Mouse (Mus musculus) limb, embryonic 13.5 days (tissue): ENCODE measurements around the gene Tfcp2. TPM values are rescaled to one million over a fixed set of nuclear protein-coding genes. Genes with fewer than 3 reads are reported as not detected.
A peak's percentile ranks its signal among the peaks of the same experiment; 100 is the strongest.
"Not testable (repeated sequence)": the region's sequence is repeated elsewhere in the genome, so short reads cannot be mapped to it uniquely, and the experiment has no call there.

ENCODE experiments used
- ATAC-seq: fragments of 200-750 bp; cut with Nextera tagmentation; 2 replicates; pipeline ENCODE4 v1.8.0; 2017; ENCODE audit warnings: low read depth, moderate number of reproducible peaks, moderate TSS enrichment; ENCODE audit not compliant: low FRiP score
- H3K27ac ChIP-seq: fragments of 300-500 bp; sonication (generic); 2 replicates; pipeline ENCODE4 v1.5.1; 2015; ENCODE audit warnings: inconsistent platforms, mild to moderate bottlenecking, moderate library complexity
- H3K27me3 ChIP-seq: fragments of 300-500 bp; sonication (generic); 2 replicates; pipeline ENCODE4 v1.6.1; 2015; ENCODE audit warnings: mild to moderate bottlenecking, inconsistent platforms
- H3K36me3 ChIP-seq: fragments of 300-500 bp; sonication (generic); 2 replicates; pipeline ENCODE4 v1.6.1; 2015; ENCODE audit warnings: inconsistent platforms, mild to moderate bottlenecking, moderate library complexity
- H3K4me1 ChIP-seq: fragments of 300-500 bp; sonication (generic); 2 replicates; pipeline ENCODE4 v1.6.1; 2015; ENCODE audit warnings: inconsistent platforms
- H3K4me2 ChIP-seq: fragments of 300-500 bp; sonication (generic); replicated peaks from 2 replicates; pipeline ENCODE4 v1.6.1; 2015; ENCODE audit warnings: inconsistent platforms, mild to moderate bottlenecking, moderate library complexity
- H3K4me3 ChIP-seq: fragments of 300-500 bp; sonication (generic); 2 replicates; pipeline ENCODE4 v1.5.1; 2015; ENCODE audit warnings: moderate library complexity, mild to moderate bottlenecking, inconsistent platforms
- H3K9ac ChIP-seq: fragments of 300-500 bp; sonication (generic); 2 replicates; pipeline ENCODE4 v1.6.1; 2015; ENCODE audit warnings: mild to moderate bottlenecking, inconsistent platforms
- H3K9me3 ChIP-seq: fragments of 300-500 bp; sonication (generic); 2 replicates; pipeline ENCODE4 v1.6.1; 2016; ENCODE audit warnings: inconsistent platforms
- WGBS: fragments of 180-500 bp; shearing (Covaris S2); methylation state at CpG from one replicate; pipeline ENCODE4 v1.1.7; 2015; 5-methylcytosine and 5-hydroxymethylcytosine counted together
- polyA plus RNA-seq: library from polyadenylated mRNA; unstranded; fragments of >200 nt; fragmentation: Nextera tagmentation; extraction: Ambion mirVana; gene quantifications from 2 replicates; pipeline ENCODE4 v1.2.1, GENCODE M21; 2015

Tfcp2 gene
- polyA plus RNA-seq, 1 experiment from 2014 or later = 36.3 TPM

GRCm38 (mm10) chr15:100508454-100509167 lies 43.2 kb downstream of the Tfcp2 start:
- Histone ChIP-seq H3K9ac (no peak overlapping the region), H3K9me3 (no peaks in the 10 kb centered on the region)
- WGBS = 89% methylated on average over 13 of the region's 13 CpGs

GRCm38 (mm10) chr15:100499506-100499905 lies 52.3 kb downstream of the Tfcp2 start:
- 90% methylated on average over 8 of the region's 8 CpGs for WGBS
- H3K9me3 ChIP-seq, H3K4me1 ChIP-seq, H3K4me3 ChIP-seq, H3K27ac ChIP-seq, ATAC-seq, H3K4me2 ChIP-seq, H3K27me3 ChIP-seq, H3K9ac ChIP-seq: not testable (repeated sequence)
- peaks cover 14% of the 10 kb centered on the region for H3K36me3 ChIP-seq

More at GRCm38 (mm10) chr15:100508454-100509167, 43.2 kb downstream of the Tfcp2 start:
- no peak overlapping the region for H3K4me3 ChIP-seq
- H3K27me3 ChIP-seq = no peaks in the 10 kb centered on the region
- H3K27ac ChIP-seq = no peak overlapping the region
- H3K4me1 ChIP-seq = no peaks in the 10 kb centered on the region
- no peak for ATAC-seq
- H3K36me3 ChIP-seq = peaks cover 88% of the 10 kb centered on the region
- H3K4me2 ChIP-seq = no peak overlapping the region

DNA sequence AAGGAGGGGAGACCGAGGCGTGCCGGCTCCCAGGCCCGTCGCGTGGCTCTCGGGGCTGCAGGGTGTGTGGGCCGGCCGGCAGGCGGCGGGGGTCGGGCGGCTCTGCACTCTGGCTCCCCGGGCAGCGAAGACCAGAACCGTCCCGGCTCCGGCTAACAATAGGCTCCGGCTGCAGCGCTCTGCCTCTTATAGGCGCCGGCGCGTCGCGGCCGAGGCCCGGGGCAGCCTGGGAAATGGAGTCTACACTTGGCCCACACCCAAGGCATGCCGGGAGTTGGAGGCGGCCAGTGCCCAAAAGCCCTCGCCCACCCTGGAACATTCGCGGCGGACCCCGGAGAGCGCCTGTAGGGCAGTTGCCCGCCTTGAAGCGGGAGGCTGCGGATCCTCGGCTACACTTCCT lies 56.7 kb downstream of the Tfcp2 start, which contains the start of gene Csrnp2:
Gene Csrnp2 (minus strand): TSS at position 387 of the 400 bp plus-strand sequence.
- Histone ChIP-seq H3K36me3 (no peaks in the 10 kb centered on the region), H3K4me2 (peak within 1 kb of the TSS; percentile 81), H3K27me3 (no peaks in the 10 kb centered on the region), H3K27ac (peak within 1 kb of the TSS; percentile 96), H3K4me1 (peaks cover 41% of the 10 kb centered on the region), H3K4me3 (peak within 1 kb of the TSS; percentile 83), H3K9ac (peak within 1 kb of the TSS; percentile 96), H3K9me3 (no peaks in the 10 kb centered on the region)
- under 1% methylated on average over 40 of the region's 40 CpGs for WGBS
- peak; percentile 98 for ATAC-seq

DNA sequence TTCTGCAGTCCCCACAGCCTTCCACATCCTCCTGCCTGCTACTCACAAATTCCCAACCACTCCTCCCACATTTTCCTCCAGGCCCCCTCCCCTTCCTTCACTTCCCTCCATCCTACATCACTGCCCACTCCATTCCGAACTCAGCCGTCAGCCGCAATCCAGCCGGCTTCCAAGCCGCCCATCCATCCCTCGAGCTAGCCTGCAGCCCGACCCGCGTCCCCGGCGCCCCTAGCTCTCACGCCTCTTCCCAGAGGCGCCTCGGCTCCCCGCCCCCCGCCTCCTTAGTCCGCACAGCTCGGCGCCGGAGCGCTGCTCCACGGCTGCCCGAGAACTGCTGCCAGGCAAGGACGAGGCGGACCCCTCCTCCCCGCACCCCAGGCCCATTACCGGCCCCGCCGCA lies 57.2 kb downstream of the Tfcp2 start:
- under 1% methylated on average over 28 of the region's 29 CpGs for WGBS
- peaks cover 46% of the 10 kb centered on the region for H3K4me1 ChIP-seq
- H3K4me3 ChIP-seq = peak overlapping the region; percentile 83
- H3K9me3 ChIP-seq = no peaks in the 10 kb centered on the region
- H3K27me3 ChIP-seq = no peaks in the 10 kb centered on the region
- peak; percentile 82 for ATAC-seq
- H3K27ac ChIP-seq = peak overlapping the region; percentile 96
- H3K36me3 ChIP-seq = peaks cover 1% of the 10 kb centered on the region; the same call in 1 of the 2 replicates
- peak overlapping the region; percentile 96 for H3K9ac ChIP-seq
- peak overlapping the region; percentile 81 for H3K4me2 ChIP-seq

DNA sequence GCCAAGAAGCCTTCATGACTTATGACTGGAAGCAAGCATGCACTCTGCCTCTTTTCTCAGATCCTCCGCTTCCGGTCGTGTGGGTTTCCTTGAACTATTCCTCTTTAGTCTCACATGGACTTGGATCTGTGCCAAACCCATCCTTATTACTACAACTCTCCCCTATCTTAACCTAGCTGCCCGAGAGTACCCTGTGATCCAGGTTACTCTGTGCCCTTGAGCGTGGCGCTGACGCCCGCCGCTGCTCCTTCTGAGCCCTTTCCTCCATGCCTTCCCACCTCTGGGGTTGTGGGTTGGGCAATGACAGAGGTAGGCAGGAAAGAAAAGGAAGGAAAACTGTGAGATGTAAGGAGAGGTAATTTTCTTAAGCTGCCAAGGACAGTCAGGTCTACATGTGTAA lies 59.8 kb downstream of the Tfcp2 start:
- H3K27ac ChIP-seq = no peak overlapping the region
- no peak overlapping the region for H3K9ac ChIP-seq
- H3K27me3 ChIP-seq = no peaks in the 10 kb centered on the region
- WGBS = 78% methylated on average over 9 of the region's 9 CpGs
- H3K9me3 ChIP-seq = no peaks in the 10 kb centered on the region
- H3K4me1 ChIP-seq = peaks cover 49% of the 10 kb centered on the region
- no peak overlapping the region for H3K4me3 ChIP-seq
- peak overlapping the region; percentile 81 for H3K4me2 ChIP-seq
- H3K36me3 ChIP-seq = peaks cover 27% of the 10 kb centered on the region
- ATAC-seq = no peak

- no peak overlapping the region for H3K4me3 ChIP-seq
- ATAC-seq = no peak
- H3K9ac ChIP-seq = peak overlapping the region; percentile 39; the same call in 1 of the 2 replicates
- H3K36me3 ChIP-seq = peaks cover 54% of the 10 kb centered on the region
- no peak overlapping the region; the same call in 1 of the 2 replicates for H3K27ac ChIP-seq
- H3K9me3 ChIP-seq = no peaks in the 10 kb centered on the region
- no peaks in the 10 kb centered on the region for H3K27me3 ChIP-seq
- no peak overlapping the region for H3K4me2 ChIP-seq
- 89% methylated on average over 15 of the region's 15 CpGs for WGBS
- peaks cover 48% of the 10 kb centered on the region for H3K4me1 ChIP-seq
Observed at GRCm38 (mm10) chr15:100489263-100489662, 62.5 kb downstream of the Tfcp2 start.

DNA sequence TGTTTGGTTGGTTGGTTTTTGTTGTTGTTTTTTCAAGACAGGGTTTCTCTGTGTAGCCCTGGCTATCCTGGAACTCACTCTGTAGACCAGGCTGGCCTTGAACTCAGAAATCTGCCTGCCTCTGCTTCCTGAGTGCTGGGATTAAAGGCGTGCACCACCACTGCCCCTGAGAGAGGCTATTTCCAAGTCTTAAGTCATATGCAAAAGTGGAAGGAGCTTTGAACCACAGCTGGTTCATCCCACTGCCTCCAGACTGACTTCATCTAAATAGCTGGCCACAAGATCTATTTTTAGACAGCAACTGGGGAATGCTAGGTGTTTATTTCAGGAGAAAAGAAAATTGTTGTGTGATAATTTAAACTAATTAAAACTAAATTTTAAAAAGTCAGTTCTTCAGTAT lies 63.5 kb downstream of the Tfcp2 start:
- not testable (repeated sequence) for H3K27ac ChIP-seq, H3K9ac ChIP-seq, H3K4me2 ChIP-seq, H3K27me3 ChIP-seq, ATAC-seq, H3K4me3 ChIP-seq, H3K9me3 ChIP-seq
- H3K36me3 ChIP-seq = peaks cover 64% of the 10 kb centered on the region
- H3K4me1 ChIP-seq = peaks cover 38% of the 10 kb centered on the region
- 85% methylated on average over 1 of the region's 1 CpGs for WGBS

DNA sequence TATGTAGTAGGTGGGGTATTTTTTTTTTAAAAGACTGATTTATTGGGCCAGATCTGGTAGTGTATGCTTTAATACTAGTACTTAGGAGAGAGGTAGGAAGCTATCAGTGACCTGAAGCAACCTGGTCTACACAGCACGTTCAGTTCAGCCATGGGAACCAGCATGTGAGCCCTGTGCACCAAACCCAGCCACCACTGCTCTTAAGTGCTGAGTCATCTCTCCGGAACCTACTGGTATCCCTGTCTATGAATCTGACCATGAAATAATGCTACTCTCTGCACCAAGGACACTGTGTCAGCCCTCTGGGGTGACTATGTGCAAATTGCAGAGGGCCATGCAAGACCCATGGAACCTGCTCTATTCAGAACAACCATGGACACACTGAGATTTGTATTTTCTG lies 64.8 kb downstream of the Tfcp2 start:
- Histone ChIP-seq H3K4me2 (no peak overlapping the region), H3K9me3 (no peaks in the 10 kb centered on the region), H3K27ac (no peak overlapping the region), H3K9ac (no peak overlapping the region), H3K4me1 (peaks cover 26% of the 10 kb centered on the region), H3K36me3 (peaks cover 75% of the 10 kb centered on the region), H3K27me3 (no peaks in the 10 kb centered on the region), H3K4me3 (no peak overlapping the region)
- 88% methylated on average over 2 of the region's 2 CpGs for WGBS
- ATAC-seq = no peak

GRCm38 (mm10) chr15:100486450-100486849 lies 65.4 kb downstream of the Tfcp2 start:
- Histone ChIP-seq H3K9me3 (no peaks in the 10 kb centered on the region), H3K4me2 (no peak overlapping the region), H3K27me3 (no peaks in the 10 kb centered on the region), H3K4me3 (no peak overlapping the region), H3K4me1 (peaks cover 21% of the 10 kb centered on the region), H3K36me3 (peaks cover 81% of the 10 kb centered on the region), H3K9ac (0 out of 2 replicates have a peak overlapping the region, but pooled peaks have one; percentile 31), H3K27ac (no peak overlapping the region)
- 73% methylated on average over 7 of the region's 7 CpGs for WGBS
- no peak for ATAC-seq

DNA sequence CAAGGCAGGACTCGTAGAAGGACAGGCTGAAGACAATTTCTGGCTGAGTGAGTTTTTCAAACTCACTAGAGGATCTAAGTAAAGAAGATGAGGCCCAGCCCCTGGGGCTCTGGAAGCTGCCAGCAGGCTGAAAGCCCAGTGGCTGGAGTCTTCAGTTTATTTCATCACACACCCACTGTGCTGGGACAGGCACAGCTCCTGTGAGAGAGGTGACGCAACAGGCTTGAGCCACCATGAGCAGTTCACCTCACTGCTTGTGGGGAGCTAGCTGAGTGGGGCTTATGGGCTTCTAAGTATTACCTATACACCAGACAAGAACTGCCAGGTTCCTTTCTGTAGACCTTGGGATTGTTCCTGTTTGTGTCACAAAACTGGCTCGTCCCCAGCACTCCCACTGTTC lies 66.2 kb downstream of the Tfcp2 start:
- H3K9me3 ChIP-seq = no peaks in the 10 kb centered on the region
- no peak overlapping the region for H3K4me2 ChIP-seq
- H3K36me3 ChIP-seq = peaks cover 90% of the 10 kb centered on the region
- peaks cover 12% of the 10 kb centered on the region for H3K4me1 ChIP-seq
- no peaks in the 10 kb centered on the region for H3K27me3 ChIP-seq
- 84% methylated on average over 3 of the region's 3 CpGs for WGBS
- no peak overlapping the region for H3K9ac ChIP-seq
- H3K4me3 ChIP-seq = no peak overlapping the region
- ATAC-seq = no peak
- H3K27ac ChIP-seq = no peak overlapping the region

- no peak overlapping the region for H3K4me2 ChIP-seq
- ATAC-seq = no peak
- no peak overlapping the region for H3K9ac ChIP-seq
- H3K27me3 ChIP-seq = no peaks in the 10 kb centered on the region
- H3K9me3 ChIP-seq = no peaks in the 10 kb centered on the region
- no peak overlapping the region for H3K27ac ChIP-seq
- peaks cover 98% of the 10 kb centered on the region for H3K36me3 ChIP-seq
- no peak overlapping the region for H3K4me3 ChIP-seq
- H3K4me1 ChIP-seq = peaks cover 7% of the 10 kb centered on the region; the same call in 1 of the 2 replicates
- 75% methylated on average over 4 of the region's 4 CpGs for WGBS
Observed at GRCm38 (mm10) chr15:100478925-100479324, 72.9 kb downstream of the Tfcp2 start.

GRCm38 (mm10) chr15:100478351-100478750 lies 73.5 kb downstream of the Tfcp2 start:
- Histone ChIP-seq H3K27me3 (no peaks in the 10 kb centered on the region), H3K27ac (no peak overlapping the region), H3K9me3 (no peaks in the 10 kb centered on the region), H3K9ac (no peak overlapping the region), H3K4me1 (peaks cover 7% of the 10 kb centered on the region; the same call in 1 of the 2 replicates), H3K36me3 (peaks cover 98% of the 10 kb centered on the region), H3K4me3 (no peak overlapping the region), H3K4me2 (no peak overlapping the region)
- ATAC-seq = no peak
- 80% methylated on average over 10 of the region's 10 CpGs for whole genome bisulfite sequencing
